Mouse (Mus musculus) olfactory bulb, adult 2 months (tissue): ENCODE data around the gene Fam8a1.

Source experiments
- CTCF ChIP-seq: fragments of 200-500 bp; IDR thresholded peaks from 2 replicates; pipeline ENCODE4 v1.5.1; 2012; ENCODE audit warnings: low read depth, mild to moderate bottlenecking, low read length, moderate library complexity; ENCODE audit not compliant: insufficient read depth
- POLR2A ChIP-seq: fragments of 200-500 bp; IDR thresholded peaks from 2 replicates; pipeline ENCODE4 v1.6.1; 2012; ENCODE audit warnings: mild to moderate bottlenecking, low read depth, low read length, moderate library complexity; ENCODE audit not compliant: insufficient read depth

DNA sequence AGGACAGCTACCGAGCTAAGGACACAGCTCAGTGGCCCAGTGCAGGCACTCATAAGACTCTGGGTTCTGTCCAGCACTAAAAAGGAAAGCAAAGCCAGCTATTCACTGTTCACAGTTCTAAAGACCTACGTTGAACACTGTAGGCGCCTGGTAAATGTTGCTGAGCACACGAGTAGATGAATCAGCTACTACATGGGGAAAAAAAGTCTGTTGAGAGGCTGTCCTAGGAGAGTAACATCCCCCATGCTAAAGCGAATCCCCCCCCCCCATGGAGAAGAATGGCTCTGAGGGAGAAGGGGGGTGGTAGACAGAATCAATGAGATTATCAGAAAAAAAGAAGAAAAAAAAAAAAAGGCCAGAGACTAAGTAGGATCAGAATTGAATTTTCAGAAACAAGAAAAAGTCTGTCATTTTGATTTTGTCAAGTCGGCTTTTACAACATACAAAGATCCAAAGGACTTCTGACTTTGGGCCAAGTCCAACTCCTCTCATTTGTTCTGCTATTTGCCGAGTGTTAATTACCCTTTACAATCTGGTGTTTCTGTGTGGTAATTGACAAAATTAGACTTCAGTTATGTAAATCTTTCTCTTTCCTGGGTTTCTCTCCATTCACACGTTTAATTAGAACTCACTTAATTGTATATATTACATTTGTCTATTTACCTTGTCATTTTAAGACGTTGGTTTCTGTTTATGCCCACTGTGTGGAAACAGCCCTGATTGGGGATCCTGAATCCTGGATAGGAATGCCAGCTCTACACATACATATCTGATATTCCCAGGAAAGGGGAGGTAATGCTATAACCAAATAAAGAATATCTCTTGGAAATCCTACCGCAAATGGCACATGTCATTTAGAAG is 28.5 kb upstream of the Fam8a1 start:
- no peak for TF ChIP-seq CTCF
- TF ChIP-seq POLR2A: no peak
